Mouse (Mus musculus): ENCODE measurements at regions not wholly inside any gene's neighbourhood (a gene's known extent, or its start where the extent isn't known, plus 50 kb on each side); places are given as distances from the start of the nearest gene placed in this dataset.

DNA sequence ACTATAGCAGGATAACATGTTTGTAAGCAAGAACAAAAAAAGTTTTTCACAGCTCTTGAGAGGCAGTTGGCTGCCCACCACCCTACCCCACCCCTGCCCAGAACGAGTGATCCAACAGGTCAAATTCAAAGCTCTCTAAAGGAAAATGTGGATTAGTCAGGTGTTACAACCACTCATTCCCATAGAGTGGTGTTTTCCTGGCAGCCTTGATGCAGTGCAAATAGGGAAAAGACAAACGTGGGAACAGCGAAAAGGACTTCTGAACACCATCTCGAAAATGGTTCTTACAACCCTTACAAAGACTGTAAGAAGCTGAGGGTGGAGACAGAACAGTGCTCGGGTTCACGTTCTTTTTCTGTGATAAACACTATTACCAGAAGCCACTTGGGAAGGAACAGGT is 523.8 kb downstream of the Gja1 start:
- no peaks in the 10 kb centered on the region for H3K9me3 ChIP-seq
- no peaks in the 10 kb centered on the region for H3K4me1 ChIP-seq
- H3K4me2 ChIP-seq, result no peak overlapping the region
- no peaks in the 10 kb centered on the region for H3K27me3 ChIP-seq
- no peak overlapping the region for H3K27ac ChIP-seq
- H3K36me3 ChIP-seq, result no peaks in the 10 kb centered on the region
- no peak for ATAC-seq (ENCODE audit: insufficient number of reproducible peaks, insufficient read depth, low FRiP score, low TSS enrichment, low read depth)
- H3K4me3 ChIP-seq, result no peak overlapping the region
- WGBS, result 89% methylated on average over 6 of the region's 6 CpGs
- H3K9ac ChIP-seq, result no peak overlapping the region

DNA sequence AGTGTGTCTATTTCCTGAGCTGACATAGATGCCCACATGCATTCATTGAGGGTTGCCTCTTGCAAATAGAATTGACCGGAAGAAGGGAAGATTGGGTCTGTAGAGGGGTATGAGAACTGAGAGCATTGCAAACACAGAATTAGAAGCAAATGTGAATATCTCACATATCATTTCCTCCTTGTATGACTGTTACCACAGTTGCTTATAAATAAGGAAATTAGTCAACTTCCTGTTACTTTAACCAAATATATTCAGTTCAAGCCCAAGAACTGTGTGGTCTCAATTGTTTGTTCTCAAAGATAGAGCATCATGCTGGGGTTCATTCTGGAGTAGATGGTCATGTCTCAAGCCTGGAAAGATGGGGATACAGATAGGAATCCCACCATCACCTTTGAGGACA is 535.6 kb downstream of the Gja1 start:
- Histone ChIP-seq H3K9ac (no peak overlapping the region), H3K36me3 (no peaks in the 10 kb centered on the region), H3K4me3 (no peak overlapping the region), H3K27me3 (no peaks in the 10 kb centered on the region), H3K4me2 (no peak overlapping the region), H3K27ac (no peak overlapping the region), H3K4me1 (peaks cover 9% of the 10 kb centered on the region; the same call in 1 of the 2 replicates), H3K9me3 (no peaks in the 10 kb centered on the region)
- WGBS, result 90% methylated on average over 1 of the region's 1 CpGs
- no peak for ATAC-seq (ENCODE audit: insufficient number of reproducible peaks, insufficient read depth, low FRiP score, low TSS enrichment, low read depth)

DNA sequence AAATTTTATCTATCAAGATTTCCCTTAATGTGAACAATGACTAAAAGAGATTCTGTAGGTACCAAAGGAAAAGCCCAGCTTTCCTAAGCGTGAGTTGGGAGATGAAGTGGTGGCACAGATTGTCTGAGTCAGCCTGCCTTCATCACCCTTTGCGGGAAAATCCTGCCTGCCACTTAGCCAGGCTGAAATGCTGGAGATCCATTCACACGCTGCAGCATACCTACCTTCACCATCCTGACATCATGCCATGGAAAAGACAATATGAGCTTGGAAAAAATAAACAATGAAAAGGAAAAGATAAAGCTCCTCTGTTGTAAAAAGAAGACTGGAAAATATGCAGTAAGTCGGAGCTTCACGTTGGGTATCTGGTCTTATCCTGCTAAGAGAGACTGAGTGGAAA is 537.0 kb downstream of the Gja1 start:
- 71% methylated on average over 5 of the region's 5 CpGs for WGBS
- H3K27me3 ChIP-seq, result no peaks in the 10 kb centered on the region
- H3K9me3 ChIP-seq, result no peaks in the 10 kb centered on the region
- no peak for ATAC-seq (ENCODE audit: insufficient number of reproducible peaks, insufficient read depth, low FRiP score, low TSS enrichment, low read depth)
- peaks cover 9% of the 10 kb centered on the region; the same call in 1 of the 2 replicates for H3K4me1 ChIP-seq
- H3K4me2 ChIP-seq, result no peak overlapping the region
- H3K36me3 ChIP-seq, result no peaks in the 10 kb centered on the region
- no peak overlapping the region for H3K9ac ChIP-seq
- H3K27ac ChIP-seq, result no peak overlapping the region
- H3K4me3 ChIP-seq, result no peak overlapping the region

DNA sequence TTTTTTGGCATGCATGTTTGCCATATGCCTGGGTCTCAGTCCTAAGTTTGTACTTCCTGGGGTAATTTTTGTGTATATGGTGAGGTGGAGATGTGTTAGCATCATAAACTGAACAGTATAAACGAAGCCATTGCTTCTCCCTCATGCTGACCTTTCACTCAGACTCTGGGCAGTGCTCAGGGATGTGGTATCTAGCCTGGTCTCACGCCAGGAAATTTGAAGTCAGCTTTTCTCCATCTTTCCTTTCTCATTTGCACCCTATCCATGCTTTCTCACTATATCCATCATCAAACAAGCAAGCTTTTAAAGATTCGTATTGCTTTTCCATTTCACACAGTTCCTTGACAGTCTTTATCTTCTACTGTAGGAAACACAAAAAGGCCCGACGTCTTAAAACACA is 541.3 kb downstream of the Gja1 start:
- Histone ChIP-seq H3K4me1 (peaks cover 22% of the 10 kb centered on the region), H3K27me3 (no peaks in the 10 kb centered on the region), H3K9me3 (no peaks in the 10 kb centered on the region), H3K4me3 (no peak overlapping the region), H3K36me3 (no peaks in the 10 kb centered on the region), H3K4me2 (no peak overlapping the region), H3K27ac (no peak overlapping the region), H3K9ac (no peak overlapping the region)
- 81% methylated on average over 5 of the region's 5 CpGs for WGBS
- no peak for ATAC-seq (ENCODE audit: insufficient number of reproducible peaks, insufficient read depth, low FRiP score, low TSS enrichment, low read depth)

DNA sequence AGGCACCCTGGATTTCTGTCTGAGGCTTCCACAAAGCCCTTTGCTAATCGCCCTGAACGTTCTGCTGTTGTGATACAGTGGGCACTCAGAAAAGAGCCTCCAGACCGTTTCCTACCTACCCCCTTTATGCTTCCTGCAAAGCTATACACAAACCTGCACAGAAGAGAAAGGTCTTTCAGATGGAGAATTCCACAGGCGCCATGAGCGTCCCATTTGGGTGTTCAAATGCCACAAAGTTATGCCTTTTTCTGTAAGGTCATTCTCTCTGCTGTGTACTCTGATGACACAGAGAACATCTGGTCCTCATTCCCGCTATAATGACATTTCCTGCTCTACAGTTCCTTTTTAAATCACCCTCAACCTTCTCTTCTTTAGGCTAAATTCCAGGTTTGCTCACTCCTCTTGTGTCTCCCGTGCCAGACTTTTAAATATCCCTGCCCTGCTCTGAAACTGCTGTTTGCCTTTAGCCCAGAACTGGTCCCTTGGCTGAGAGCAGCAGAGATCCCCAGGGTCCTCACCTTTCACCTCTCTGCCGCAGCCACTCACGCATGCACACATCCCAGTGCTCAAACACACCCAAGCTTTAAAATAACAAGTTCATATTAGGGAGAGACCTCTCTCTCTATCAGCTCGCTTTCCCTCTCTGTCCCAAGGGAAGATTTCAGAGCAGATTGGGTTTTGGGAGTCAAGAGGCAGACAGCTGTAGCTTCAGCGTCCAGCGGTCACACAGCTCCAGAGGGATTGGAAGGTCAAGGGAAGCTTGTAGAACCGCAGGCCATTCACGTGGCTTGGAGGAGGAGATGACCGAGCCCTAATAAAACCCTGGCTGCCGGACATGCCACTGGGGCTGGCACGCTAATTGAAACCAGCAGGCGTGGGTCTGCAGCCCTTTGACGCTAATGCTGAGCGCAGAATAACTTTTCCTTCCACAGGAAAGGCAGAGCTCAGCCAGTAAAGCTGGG is 543.9 kb downstream of the Gja1 start:
- Histone ChIP-seq H3K4me3 (peak overlapping the region; percentile 23), H3K27ac (peak overlapping the region; percentile 86), H3K9me3 (no peaks in the 10 kb centered on the region), H3K4me2 (peak overlapping the region; percentile 59), H3K27me3 (no peaks in the 10 kb centered on the region), H3K9ac (peak overlapping the region; percentile 51; the same call in 1 of the 2 replicates), H3K4me1 (peaks cover 16% of the 10 kb centered on the region), H3K36me3 (no peaks in the 10 kb centered on the region)
- WGBS, result 15% methylated on average over 20 of the region's 20 CpGs
- no peak for ATAC-seq (ENCODE audit: insufficient number of reproducible peaks, insufficient read depth, low FRiP score, low TSS enrichment, low read depth)

DNA sequence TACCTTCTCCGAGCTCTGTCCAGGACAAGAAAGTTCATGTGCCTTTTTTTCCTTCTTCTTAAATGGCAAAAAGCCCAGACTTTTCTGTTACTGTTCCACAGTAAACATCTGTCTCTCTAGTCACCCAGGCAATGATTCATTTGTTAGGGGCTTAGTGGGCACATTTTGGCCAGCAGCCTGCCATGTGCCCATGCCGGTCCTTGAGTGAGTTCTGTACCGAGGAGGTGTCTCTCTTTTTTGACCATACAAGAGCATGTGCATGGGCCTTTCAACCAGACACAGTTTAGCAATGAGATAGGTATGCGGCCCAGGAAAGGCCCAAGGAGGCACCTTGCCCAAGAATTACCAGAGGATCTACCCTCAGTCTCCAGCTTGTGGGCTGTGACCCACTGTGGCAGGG is 551.0 kb upstream of the Hsf2 start:
- no peak overlapping the region for H3K4me2 ChIP-seq
- no peaks in the 10 kb centered on the region for H3K4me1 ChIP-seq
- no peak overlapping the region for H3K27ac ChIP-seq
- H3K9ac ChIP-seq, result no peak overlapping the region
- no peak overlapping the region for H3K4me3 ChIP-seq
- no peaks in the 10 kb centered on the region for H3K27me3 ChIP-seq
- no peaks in the 10 kb centered on the region for H3K36me3 ChIP-seq
- no peak for ATAC-seq (ENCODE audit: insufficient number of reproducible peaks, insufficient read depth, low FRiP score, low TSS enrichment, low read depth)
- WGBS, result 89% methylated on average over 4 of the region's 4 CpGs
- no peaks in the 10 kb centered on the region for H3K9me3 ChIP-seq

DNA sequence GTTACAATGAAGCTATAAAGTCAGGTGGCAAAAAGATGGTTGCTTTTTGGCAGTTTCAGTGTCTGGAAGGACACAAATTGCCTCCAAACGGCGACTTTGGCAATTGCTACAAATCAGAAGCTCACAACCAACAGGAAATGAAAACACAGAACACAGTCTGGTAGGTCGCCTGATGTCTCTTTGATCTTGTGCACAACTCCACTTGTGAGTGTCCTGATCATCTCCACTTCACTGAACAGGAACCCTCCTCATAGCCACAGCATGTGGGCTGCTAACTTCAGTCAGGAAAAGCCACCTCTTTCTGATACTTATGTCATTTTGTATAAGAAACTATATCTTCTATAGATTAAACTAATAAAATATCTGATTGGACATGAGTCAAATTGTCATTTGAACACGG is 544.2 kb upstream of the Hsf2 start:
- Histone ChIP-seq H3K4me1 (no peaks in the 10 kb centered on the region), H3K4me3 (no peak overlapping the region), H3K27ac (no peak overlapping the region), H3K9me3 (no peaks in the 10 kb centered on the region), H3K4me2 (no peak overlapping the region), H3K27me3 (no peaks in the 10 kb centered on the region), H3K9ac (no peak overlapping the region), H3K36me3 (no peaks in the 10 kb centered on the region)
- no peak for ATAC-seq (ENCODE audit: insufficient number of reproducible peaks, insufficient read depth, low FRiP score, low TSS enrichment, low read depth)
- 40% methylated on average over 4 of the region's 4 CpGs for WGBS

DNA sequence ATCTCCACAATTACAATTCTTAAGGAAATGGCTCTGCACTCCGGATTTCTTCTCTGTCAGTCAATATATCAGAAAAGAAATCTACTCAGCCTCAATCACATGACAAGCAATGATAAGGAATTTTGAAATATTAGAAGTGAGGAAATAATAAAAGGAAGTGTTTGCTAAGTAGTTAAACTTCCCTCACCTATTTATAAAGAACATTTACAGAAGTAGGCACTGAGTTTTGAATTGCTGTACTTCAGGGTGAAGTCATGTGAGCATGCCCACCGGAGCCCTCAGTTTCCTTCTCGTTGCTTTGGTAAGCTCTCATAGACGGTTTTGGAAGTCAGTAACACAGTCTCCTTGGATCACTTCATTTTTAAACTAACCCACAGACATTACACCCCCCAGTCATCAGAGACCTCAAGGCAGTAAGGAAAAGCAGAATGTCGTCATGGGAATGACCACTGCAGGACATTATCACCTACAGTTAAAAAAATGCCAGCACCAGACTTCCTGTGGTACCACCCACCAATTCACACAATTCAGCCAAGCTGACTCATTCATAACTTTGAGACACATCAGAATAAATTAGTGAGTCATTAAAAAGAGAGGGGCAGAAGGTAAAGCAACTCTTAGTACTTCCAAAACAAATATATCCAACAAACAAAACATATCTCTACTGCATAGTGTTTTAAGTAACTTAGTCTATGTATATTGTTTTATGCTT is 541.6 kb upstream of the Hsf2 start:
- no peak overlapping the region for H3K4me3 ChIP-seq
- no peak overlapping the region for H3K27ac ChIP-seq
- no peak overlapping the region for H3K9ac ChIP-seq
- H3K36me3 ChIP-seq, result no peaks in the 10 kb centered on the region
- H3K9me3 ChIP-seq, result no peaks in the 10 kb centered on the region
- 72% methylated on average over 5 of the region's 5 CpGs for WGBS
- H3K27me3 ChIP-seq, result no peaks in the 10 kb centered on the region
- H3K4me1 ChIP-seq, result no peaks in the 10 kb centered on the region
- no peak for ATAC-seq (ENCODE audit: insufficient number of reproducible peaks, insufficient read depth, low FRiP score, low TSS enrichment, low read depth)
- H3K4me2 ChIP-seq, result no peak overlapping the region

DNA sequence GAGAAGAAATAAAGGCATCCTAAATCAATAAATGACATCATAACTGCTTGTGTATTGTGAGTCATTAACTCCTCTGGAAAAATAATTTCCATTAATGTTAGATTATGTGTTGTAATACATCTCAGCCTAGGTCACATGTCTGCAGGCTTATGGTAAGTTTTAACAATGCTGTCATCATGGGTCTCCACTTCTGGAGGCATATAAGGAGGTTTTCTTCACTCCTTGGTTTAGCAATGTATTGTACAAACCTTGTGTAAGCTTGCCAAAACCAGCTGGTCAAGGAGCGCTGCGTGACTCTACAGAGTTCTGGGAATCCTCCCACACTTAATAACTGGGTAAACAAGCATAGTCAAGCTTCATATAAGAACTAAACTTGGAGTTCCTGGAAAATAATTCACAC is 529.5 kb upstream of the Hsf2 start:
- ATAC-seq (ENCODE audit: insufficient number of reproducible peaks, insufficient read depth, low FRiP score, low TSS enrichment, low read depth), result no peak
- WGBS, result 84% methylated on average over 2 of the region's 2 CpGs
- Histone ChIP-seq H3K36me3 (no peaks in the 10 kb centered on the region), H3K4me1 (no peaks in the 10 kb centered on the region), H3K27ac (no peak overlapping the region), H3K27me3 (no peaks in the 10 kb centered on the region), H3K4me2 (no peak overlapping the region), H3K4me3 (no peak overlapping the region), H3K9ac (no peak overlapping the region), H3K9me3 (no peaks in the 10 kb centered on the region)

DNA sequence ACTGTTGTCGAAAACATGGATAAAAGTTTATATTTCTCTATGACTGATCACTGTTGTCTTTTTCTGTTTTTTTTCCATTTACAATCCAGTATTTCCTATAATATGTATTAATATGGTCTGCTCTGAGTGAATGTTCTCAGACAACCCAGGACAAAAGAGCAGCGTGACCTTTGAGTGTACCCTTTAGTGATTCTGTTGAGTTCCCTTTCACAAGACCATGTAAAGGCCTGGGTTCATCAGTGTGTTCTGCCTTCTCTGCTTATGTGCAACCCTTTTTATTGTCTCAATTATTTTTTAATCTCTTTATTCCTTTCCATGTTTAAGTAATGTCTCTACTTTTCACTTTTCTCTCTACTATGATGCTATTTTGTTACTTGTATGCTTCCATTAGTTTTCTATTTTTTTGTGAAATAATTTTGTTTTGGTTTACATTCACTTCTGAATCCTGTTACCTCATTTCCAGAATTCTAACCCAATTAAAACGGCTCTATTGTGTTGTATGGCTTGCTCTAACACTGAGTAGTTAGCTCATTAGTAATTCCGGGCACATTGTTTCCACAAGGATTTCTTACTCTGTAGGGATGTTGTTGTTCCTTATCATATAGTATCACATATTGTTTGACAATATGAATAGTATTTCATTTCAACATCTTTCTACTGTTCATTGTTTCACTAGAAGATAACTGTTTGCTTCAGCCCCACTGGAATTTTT is 523.9 kb upstream of the Hsf2 start:
- no peaks in the 10 kb centered on the region for H3K9me3 ChIP-seq
- no peak for ATAC-seq (ENCODE audit: insufficient number of reproducible peaks, insufficient read depth, low FRiP score, low TSS enrichment, low read depth)
- H3K36me3 ChIP-seq, result no peaks in the 10 kb centered on the region
- no peak overlapping the region for H3K9ac ChIP-seq
- no peaks in the 10 kb centered on the region for H3K27me3 ChIP-seq
- H3K4me2 ChIP-seq, result no peak overlapping the region
- H3K27ac ChIP-seq, result no peak overlapping the region
- no peaks in the 10 kb centered on the region for H3K4me1 ChIP-seq
- no peak overlapping the region for H3K4me3 ChIP-seq
- WGBS, result 81% methylated on average over 4 of the region's 4 CpGs

DNA sequence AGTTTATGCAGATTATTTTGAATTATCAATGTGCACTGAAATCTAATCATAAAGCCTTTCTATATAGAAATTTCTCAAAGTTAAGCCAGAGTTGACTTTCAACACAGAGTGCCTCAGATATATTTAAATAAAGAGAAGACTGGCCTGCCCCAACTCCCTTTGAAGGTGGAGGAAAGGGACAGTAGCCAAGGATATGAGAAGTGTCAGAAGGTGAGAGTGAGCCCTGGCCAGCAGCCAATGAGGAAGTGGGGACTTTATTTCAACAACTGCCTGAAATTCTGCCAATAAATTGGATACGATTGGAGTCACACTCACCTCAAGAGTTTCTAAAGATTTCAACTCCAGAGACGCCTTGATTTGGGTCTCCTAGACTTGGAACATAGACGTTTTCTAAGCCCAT is 523.0 kb upstream of the Hsf2 start:
- H3K27ac ChIP-seq, result no peak overlapping the region
- no peak for ATAC-seq (ENCODE audit: insufficient number of reproducible peaks, insufficient read depth, low FRiP score, low TSS enrichment, low read depth)
- H3K4me2 ChIP-seq, result no peak overlapping the region
- no peak overlapping the region for H3K4me3 ChIP-seq
- H3K9ac ChIP-seq, result no peak overlapping the region
- H3K27me3 ChIP-seq, result no peaks in the 10 kb centered on the region
- 72% methylated on average over 3 of the region's 3 CpGs for WGBS
- H3K36me3 ChIP-seq, result no peaks in the 10 kb centered on the region
- H3K9me3 ChIP-seq, result no peaks in the 10 kb centered on the region
- no peaks in the 10 kb centered on the region for H3K4me1 ChIP-seq
